Mouse (Mus musculus) heart, embryonic 14.5 days (tissue): ENCODE data around the gene Foxk1. TPM values are rescaled to one million over a fixed set of nuclear protein-coding genes. Genes with fewer than 3 reads are reported as not detected.

Experiments
- ATAC-seq: fragments of 200-750 bp; cut with Nextera tagmentation; 2 replicates; pipeline ENCODE4 v1.8.0; 2017; ENCODE audit warnings: low read depth, moderate TSS enrichment; ENCODE audit not compliant: insufficient number of reproducible peaks, insufficient read depth, low FRiP score
- H3K27ac ChIP-seq, 2 experiments: fragments of 200-500 bp in 1 of 2; fragments of 300-500 bp in 1 of 2; sonication (generic) in 1 of 2; replicated peaks in 1 of 2; 2 replicates each; pipeline ENCODE4 v1.5.1; 2012 to 2014; ENCODE audit warnings: low read depth in 2 of 2, low read length in 2 of 2, control low read depth in 1 of 2, mild to moderate bottlenecking in 1 of 2, mixed read lengths in 1 of 2; ENCODE audit not compliant: control insufficient read depth in 1 of 2, insufficient read depth in 1 of 2
- H3K27me3 ChIP-seq: fragments of 300-500 bp; sonication (generic); 2 replicates; pipeline ENCODE4 v1.6.1; 2014; ENCODE audit warnings: mild to moderate bottlenecking, low read length, control low read depth; ENCODE audit not compliant: control insufficient read depth, insufficient read depth
- H3K36me3 ChIP-seq: fragments of 300-500 bp; sonication (generic); 2 replicates; pipeline ENCODE4 v1.6.1; 2014; ENCODE audit warnings: mild to moderate bottlenecking, control low read depth, low read length, mixed read lengths; ENCODE audit not compliant: control insufficient read depth, insufficient read depth
- H3K4me1 ChIP-seq, 2 experiments: fragments of 200-500 bp in 1 of 2; fragments of 300-500 bp in 1 of 2; sonication (generic) in 1 of 2; 2 replicates each; pipeline ENCODE4 v1.6.1; 2012 to 2014; ENCODE audit warnings: low read length in 2 of 2, control low read depth in 1 of 2, mixed read lengths in 1 of 2; ENCODE audit not compliant: control insufficient read depth in 2 of 2, insufficient read depth in 2 of 2
- H3K4me2 ChIP-seq: fragments of 300-500 bp; sonication (generic); 2 replicates; pipeline ENCODE4 v1.6.1; 2014; ENCODE audit warnings: mild to moderate bottlenecking, low read length
- H3K4me3 ChIP-seq, 2 experiments: fragments of 200-500 bp in 1 of 2; fragments of 300-500 bp in 1 of 2; sonication (generic) in 1 of 2; 2 replicates each; pipeline ENCODE4 v1.5.1; 2012 to 2014; ENCODE audit warnings: low read length in 2 of 2, mild to moderate bottlenecking in 2 of 2, control low read depth in 1 of 2, low read depth in 1 of 2, moderate library complexity in 1 of 2; ENCODE audit not compliant: control insufficient read depth in 1 of 2, insufficient read depth in 1 of 2
- H3K9ac ChIP-seq: fragments of 300-500 bp; sonication (generic); 2 replicates; pipeline ENCODE4 v1.6.1; 2014; ENCODE audit warnings: mild to moderate bottlenecking, low read length
- H3K9me3 ChIP-seq: fragments of 300-500 bp; sonication (generic); 2 replicates; pipeline ENCODE4 v1.6.1; 2016; ENCODE audit warnings: low read length, control low read depth; ENCODE audit not compliant: control insufficient read depth
- WGBS: fragments of 180-500 bp; shearing (Covaris S2); extraction: QIAGEN DNeasy Blood & Tissue Kit; methylation state at CpG from one replicate; pipeline ENCODE4 v1.1.7; 2014; 5-methylcytosine and 5-hydroxymethylcytosine counted together
- polyA plus RNA-seq: library from polyadenylated mRNA; unstranded; fragments of >200 nt; fragmentation: Nextera tagmentation; extraction: Ambion mirVana; gene quantifications from 2 replicates; pipeline ENCODE4 v1.2.1, GENCODE M21; 2014

The Foxk1 gene
- polyA plus RNA-seq, 1 experiment from 2014 or later: 5.3 TPM

DNA sequence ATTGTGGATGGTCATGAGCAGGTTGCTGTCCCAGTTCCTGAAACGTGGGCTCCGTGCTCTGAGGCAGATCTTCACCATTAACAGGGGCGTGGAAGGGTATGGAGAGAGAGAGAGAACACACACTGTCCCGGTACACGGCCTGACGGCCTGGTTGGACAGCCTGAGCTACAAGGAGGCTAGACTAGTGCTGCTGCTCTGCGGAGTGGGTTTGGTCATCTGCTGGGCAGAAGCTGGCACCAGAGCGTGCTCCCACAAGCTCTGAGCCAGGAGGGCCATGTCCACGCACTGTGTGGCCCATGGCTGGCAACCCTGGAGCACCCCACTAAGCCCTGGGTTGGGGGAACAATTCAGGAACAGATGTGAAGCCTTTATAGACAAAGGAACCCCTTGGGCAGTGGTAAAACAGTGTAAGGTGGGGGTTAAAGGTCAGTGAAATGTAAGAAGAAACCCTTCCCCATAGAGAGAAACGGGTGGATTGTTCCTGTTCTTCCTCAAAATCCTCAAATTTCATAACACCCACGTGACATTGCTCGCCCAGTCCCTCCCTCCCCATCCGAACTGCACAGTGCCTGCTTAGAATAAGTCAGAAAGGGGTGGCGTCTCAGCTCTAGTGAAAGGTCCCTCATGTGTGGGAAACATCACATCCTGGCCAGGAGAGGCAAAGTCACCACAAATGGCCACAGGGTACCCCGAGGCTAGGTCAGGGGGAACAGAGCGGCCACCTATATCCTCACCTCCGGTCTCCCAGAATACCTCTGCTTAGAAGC is 57.7 kb downstream of the Foxk1 start:
- H3K4me1 ChIP-seq: peaks cover 2 to 8% of the 10 kb centered on the region in 2 experiments; a peak in 2 of 4 replicates
- H3K4me3 ChIP-seq: no peak overlapping the region
- no peak overlapping the region for H3K4me2 ChIP-seq
- 86% methylated on average over 17 of the region's 17 CpGs for WGBS
- H3K9me3 ChIP-seq: no peaks in the 10 kb centered on the region
- H3K27me3 ChIP-seq: no peaks in the 10 kb centered on the region
- no peak for ATAC-seq
- H3K9ac ChIP-seq: no peak overlapping the region
- peaks cover 53% of the 10 kb centered on the region for H3K36me3 ChIP-seq
- H3K27ac ChIP-seq: no peak overlapping the region

DNA sequence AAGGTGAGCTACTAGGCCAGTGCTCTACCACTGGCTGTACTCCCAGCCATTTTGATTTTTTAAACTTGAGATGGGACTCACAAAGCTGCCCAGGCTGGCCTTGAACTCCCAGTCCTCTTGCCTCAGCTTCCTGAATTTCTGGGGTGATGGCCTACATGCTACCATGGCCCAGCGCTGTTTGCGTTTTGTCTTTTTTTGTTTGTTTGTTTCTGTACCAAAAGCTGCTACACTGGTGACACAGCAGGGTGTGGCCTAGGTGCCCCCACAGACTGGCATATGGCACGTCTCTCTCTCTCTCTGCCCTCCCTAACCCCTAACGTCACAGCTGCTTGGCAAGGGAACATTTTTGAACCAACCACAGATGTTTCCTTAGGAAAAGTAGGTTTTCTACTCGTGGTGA is 58.5 kb downstream of the Foxk1 start:
- WGBS: 81% methylated on average over 5 of the region's 5 CpGs
- Histone ChIP-seq H3K4me1 (peaks cover 5 to 11% of the 10 kb centered on the region in 2 experiments; a peak in 3 of 4 replicates), H3K9me3 (no peaks in the 10 kb centered on the region), H3K27ac (no peak overlapping the region), H3K4me2 (no peak overlapping the region), H3K27me3 (no peaks in the 10 kb centered on the region), H3K9ac (no peak overlapping the region), H3K36me3 (peaks cover 44% of the 10 kb centered on the region), H3K4me3 (no peak overlapping the region)
- ATAC-seq: no peak

DNA sequence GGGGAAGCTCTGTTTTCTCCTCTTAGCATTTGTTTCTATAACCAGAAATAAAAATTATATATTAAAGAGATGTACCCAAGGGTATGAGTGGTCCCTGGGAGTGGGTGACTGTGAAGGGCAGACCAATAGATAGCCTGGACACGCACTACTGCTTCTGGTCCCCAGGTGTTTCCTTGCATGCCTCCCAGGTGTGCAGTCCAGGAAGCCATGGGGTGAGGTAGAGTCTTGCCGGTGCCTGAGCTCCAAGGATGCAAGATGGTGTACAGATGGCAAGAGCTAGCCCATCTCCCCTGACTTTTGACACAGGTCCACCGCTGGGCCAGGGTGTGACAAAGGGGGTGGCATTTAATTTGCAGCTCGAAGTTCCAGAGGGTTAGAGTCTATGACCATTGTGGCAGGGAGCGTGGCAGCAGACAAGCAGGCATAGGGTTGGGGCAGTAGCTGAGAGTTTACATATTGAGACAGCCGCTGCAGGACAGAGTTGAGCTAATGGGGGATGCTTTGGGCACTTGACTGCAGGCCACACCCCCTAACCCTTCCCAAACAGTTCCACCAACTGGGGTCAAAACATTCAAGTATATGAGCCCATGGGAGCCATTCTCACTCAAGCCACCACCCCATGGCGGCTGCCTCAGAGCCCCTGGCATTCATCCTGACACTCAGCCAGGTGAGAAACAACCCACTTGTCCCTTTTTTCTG is 60.8 kb downstream of the Foxk1 start:
- H3K36me3 ChIP-seq: peaks cover 27% of the 10 kb centered on the region
- H3K4me1 ChIP-seq: peaks cover 5 to 11% of the 10 kb centered on the region in 2 experiments; a peak in 3 of 4 replicates
- H3K4me3 ChIP-seq: no peak overlapping the region
- no peak overlapping the region for H3K27ac ChIP-seq
- no peak overlapping the region for H3K4me2 ChIP-seq
- WGBS: 95% methylated on average over 7 of the region's 7 CpGs
- H3K9me3 ChIP-seq: no peaks in the 10 kb centered on the region
- H3K27me3 ChIP-seq: no peaks in the 10 kb centered on the region
- no peak overlapping the region for H3K9ac ChIP-seq
- ATAC-seq: no peak

DNA sequence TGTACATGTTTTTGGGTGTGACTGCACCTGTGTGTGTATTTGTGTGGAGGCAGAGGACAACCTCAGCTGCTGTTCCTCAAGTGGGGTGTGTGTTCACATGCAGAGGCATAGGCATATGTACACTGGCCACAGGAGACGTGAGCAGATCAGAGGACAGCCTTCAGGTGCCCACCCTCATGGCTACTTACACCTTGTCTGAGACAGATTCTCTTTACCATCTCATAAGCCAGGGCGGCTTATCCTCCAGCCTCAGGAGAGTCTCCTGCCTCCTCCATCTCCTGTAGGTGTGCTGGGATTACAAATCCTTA is 61.3 kb downstream of the Foxk1 start:
- 82% methylated on average over 2 of the region's 2 CpGs for WGBS
- no peak overlapping the region for H3K4me3 ChIP-seq

DNA sequence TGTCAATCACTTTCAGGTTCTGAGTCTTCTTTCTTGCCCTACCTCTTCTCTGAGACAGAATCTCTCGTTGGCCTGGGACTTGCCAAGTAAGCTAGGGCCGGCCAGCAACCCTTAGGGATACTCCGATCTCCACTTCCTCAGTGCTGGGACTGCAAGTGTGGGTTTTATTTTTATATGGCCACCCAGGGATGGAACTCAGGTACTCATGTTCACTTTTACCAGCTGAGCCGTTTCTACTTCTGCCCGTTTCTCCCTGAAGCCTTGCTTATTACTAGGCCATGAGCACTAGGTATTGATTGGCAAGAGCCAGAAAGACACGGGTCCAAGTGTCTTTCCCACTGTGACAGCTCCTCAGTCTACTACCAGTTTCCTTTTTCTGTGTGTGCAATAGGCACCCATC is 61.7 kb downstream of the Foxk1 start:
- Histone ChIP-seq H3K36me3 (peaks cover 26% of the 10 kb centered on the region), H3K9ac (peak overlapping the region; percentile 70; the same call in 1 of the 2 replicates), H3K9me3 (no peaks in the 10 kb centered on the region), H3K4me3 (peak overlapping the region in 1 of 2 experiments; percentile 68; a peak in 2 of 4 replicates), H3K4me2 (peak overlapping the region; percentile 87), H3K27ac (peak overlapping the region; percentile 81 to 92), H3K4me1 (peaks cover 5 to 6% of the 10 kb centered on the region in 2 experiments; a peak in 2 of 4 replicates), H3K27me3 (no peaks in the 10 kb centered on the region)
- WGBS: 85% methylated on average over 6 of the region's 6 CpGs
- ATAC-seq: no peak

More for the DNA sequence above, 61.3 kb downstream of the Foxk1 start:
- H3K9me3 ChIP-seq: no peaks in the 10 kb centered on the region
- no peak overlapping the region for H3K9ac ChIP-seq
- H3K27me3 ChIP-seq: no peaks in the 10 kb centered on the region
- peaks cover 5 to 6% of the 10 kb centered on the region in 2 experiments; a peak in 2 of 4 replicates for H3K4me1 ChIP-seq
- no peak for ATAC-seq
- H3K36me3 ChIP-seq: peaks cover 27% of the 10 kb centered on the region
- peak overlapping the region in 1 of 2 experiments; percentile 81; a peak in 1 of 4 replicates for H3K27ac ChIP-seq
- no peak overlapping the region for H3K4me2 ChIP-seq

DNA sequence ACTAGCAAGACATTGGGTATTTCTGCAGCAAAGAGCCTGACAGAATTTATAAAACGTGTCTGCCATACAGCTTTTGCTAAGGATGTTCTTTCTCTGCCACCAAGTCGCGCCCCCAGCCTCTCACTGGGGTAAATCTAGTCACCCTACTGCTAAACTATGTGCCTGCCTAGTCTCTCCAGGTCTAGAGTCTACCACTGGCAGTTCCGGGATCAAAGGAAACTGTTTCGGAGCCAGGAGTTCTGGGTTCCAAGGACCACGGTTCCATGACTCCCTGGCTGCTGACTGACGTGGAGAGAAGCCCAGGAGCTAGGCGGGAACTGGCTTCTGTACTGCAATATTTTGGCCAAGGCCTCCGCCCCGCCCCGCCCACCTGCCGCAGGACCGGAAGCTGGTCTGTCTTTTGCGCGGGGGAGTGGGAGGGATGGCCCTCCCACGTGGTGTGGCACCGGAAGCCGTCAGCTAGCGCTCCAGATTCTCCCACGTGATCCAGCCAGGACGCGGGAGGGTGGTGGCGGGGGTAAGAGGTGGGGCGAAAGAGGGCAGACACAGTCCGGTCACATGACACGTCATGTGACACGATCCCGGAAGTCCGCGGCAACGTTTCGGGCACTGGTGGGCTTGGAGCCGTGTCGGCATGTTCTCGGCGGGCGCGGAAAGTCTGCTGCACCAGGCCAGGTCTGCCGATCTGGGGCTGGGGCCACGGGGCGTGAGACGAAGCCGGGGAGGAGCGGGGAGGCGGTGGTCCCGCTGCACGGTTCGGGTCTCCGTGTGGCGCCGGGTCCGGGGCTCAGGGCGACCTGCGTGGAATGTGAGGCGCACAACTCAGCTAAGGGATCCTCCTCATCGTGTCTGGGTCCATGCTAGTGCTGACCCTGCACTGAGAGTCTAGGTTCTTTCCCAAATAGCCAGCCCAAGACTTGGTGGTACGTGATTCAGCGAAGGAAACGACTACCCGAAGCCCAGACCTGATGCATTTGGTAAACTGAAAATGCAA is 62.5 kb downstream of the Foxk1 start, which contains the start of gene Ap5z1:
Ap5z1 (plus strand) TSS at position 484 of the 994 bp plus-strand sequence.
- H3K27ac ChIP-seq: peak within 1 kb of the TSS; percentile 81 to 92
- H3K4me1 ChIP-seq: peaks cover 5 to 6% of the 10 kb centered on the region in 2 experiments; a peak in 2 of 4 replicates
- H3K9ac ChIP-seq: peak within 1 kb of the TSS; percentile 83
- 2% methylated on average over 58 of the region's 60 CpGs for WGBS
- H3K27me3 ChIP-seq: no peaks in the 10 kb centered on the region
- peak within 1 kb of the TSS; percentile 87 for H3K4me2 ChIP-seq
- peak within 1 kb of the TSS; percentile 68 to 75 for H3K4me3 ChIP-seq
- peak; percentile 89 for ATAC-seq
- H3K36me3 ChIP-seq: peaks cover 25% of the 10 kb centered on the region
- H3K9me3 ChIP-seq: no peaks in the 10 kb centered on the region

DNA sequence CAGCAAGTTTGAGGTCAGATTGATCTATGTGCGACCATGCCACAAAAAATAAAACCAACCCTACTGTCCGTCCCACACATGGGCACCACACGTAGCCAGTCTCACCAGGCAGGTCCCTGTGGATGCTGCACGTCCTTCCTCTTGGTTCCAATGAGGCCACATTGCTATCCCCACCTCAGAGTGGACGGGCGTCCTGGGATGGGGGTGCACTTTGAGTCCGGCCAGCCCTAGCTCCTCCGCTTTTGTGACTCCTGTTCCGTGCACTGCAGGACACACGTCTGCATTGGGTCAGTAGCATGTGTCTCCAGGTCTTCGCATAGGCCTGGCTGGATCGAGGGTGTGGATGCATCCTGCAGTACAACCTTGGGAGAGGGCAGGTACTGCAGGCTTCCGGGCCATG is 67.1 kb downstream of the Foxk1 start:
- Histone ChIP-seq H3K9me3 (no peaks in the 10 kb centered on the region), H3K9ac (no peak overlapping the region), H3K27ac (no peak overlapping the region), H3K4me2 (no peak overlapping the region), H3K27me3 (no peaks in the 10 kb centered on the region), H3K4me1 (peaks cover 4 to 6% of the 10 kb centered on the region in 2 experiments; a peak in 2 of 4 replicates), H3K36me3 (peaks cover 54% of the 10 kb centered on the region), H3K4me3 (no peak overlapping the region)
- 88% methylated on average over 13 of the region's 13 CpGs for WGBS
- ATAC-seq: no peak
